In the genomic region with DNA sequence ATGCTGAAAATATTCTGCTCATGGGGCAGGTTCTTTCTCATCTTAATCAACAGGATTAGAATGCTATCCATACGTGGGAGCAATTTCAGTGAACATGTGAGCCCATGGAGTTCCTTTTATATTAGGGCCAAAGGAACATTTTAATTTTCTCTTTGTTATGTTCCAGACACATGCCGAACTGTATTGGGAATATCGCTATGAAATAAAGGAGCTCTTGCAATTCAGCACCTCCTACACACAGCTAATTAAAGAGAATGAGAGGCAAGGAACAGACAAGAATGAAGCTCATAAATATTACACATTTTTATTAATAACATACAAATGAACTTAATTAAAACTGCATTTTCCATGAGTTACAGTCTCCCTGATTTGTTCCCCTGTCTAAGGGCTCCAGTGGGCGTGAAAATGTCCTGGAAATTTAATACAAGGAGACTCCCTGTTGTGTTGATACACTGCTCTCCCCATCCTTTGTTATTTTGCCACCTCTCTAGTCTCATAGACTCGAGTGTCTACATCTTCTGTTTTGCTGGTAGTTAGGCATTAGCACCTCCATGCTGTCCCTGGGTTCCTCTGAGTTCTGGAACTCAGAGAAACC, we compare ENCODE assay signal across 18 mouse cellular contexts.
DNase-seq lines count a peak whose midpoint lies in the region; ATAC-seq and TF ChIP-seq lines count a peak whose summit lies in the region.
"Had no signal": no experiment of that assay in that cellular context is flagged by ENCODE, and none has a peak within 500 bp of the region (broad histone marks: within the 10 kb centered on the region; RNA-seq: fewer than 3 reads in every experiment).

No protein-coding gene starts in this region.

- no peaks in the 10 kb centered on the region for H3K9me3 ChIP-seq in midbrain, embryonic 13.5 days
- H3K9me3 ChIP-seq in midbrain, embryonic 10.5 days (replicated peaks) = no peaks in the 10 kb centered on the region; the same call in 1 of the 2 replicates
- H3K9me3 ChIP-seq in midbrain, embryonic 15.5 days = 0 out of 2 replicates have a peak, but pooled peaks cover 4% of the 10 kb centered on the region
- no peaks in the 10 kb centered on the region for H3K9me3 ChIP-seq in limb, embryonic 10.5 days (replicated peaks)
- H3K9me3 ChIP-seq: forebrain, embryonic 15.5 days; intestine, embryonic 15.5 days; stomach, embryonic 15.5 days had no signal

- TF ChIP-seq POLR2A in heart, adult 2 months (IDR thresholded peaks at IDR 0.05; ENCODE audit: insufficient read depth, low read depth, low read length) = no peak

- H3K36me3 ChIP-seq in heart, adult 2 months (ENCODE audit: control insufficient read depth, insufficient read depth, low read length) = no peaks in the 10 kb centered on the region
- H3K36me3 ChIP-seq in midbrain, embryonic 13.5 days = no peaks in the 10 kb centered on the region
- H3K36me3 ChIP-seq in midbrain, embryonic 10.5 days = no peaks in the 10 kb centered on the region
- no peaks in the 10 kb centered on the region for H3K36me3 ChIP-seq in midbrain, embryonic 15.5 days (replicated peaks)
- H3K36me3 ChIP-seq in limb, embryonic 10.5 days = no peaks in the 10 kb centered on the region
- H3K36me3 ChIP-seq: forebrain, embryonic 15.5 days; intestine, embryonic 15.5 days; stomach, embryonic 15.5 days had no signal

- WGBS in heart, adult 2 months = 83% methylated on average over 5 of the region's 5 CpGs
- 64% methylated on average over 5 of the region's 5 CpGs for WGBS in midbrain, embryonic 13.5 days
- 83% methylated on average over 5 of the region's 5 CpGs for WGBS in midbrain, embryonic 10.5 days
- 56% methylated on average over 5 of the region's 5 CpGs for WGBS in midbrain, embryonic 15.5 days
- 79% methylated on average over 5 of the region's 5 CpGs for WGBS in limb, embryonic 10.5 days

- no peak overlapping the region for H3K27ac ChIP-seq in heart, adult 2 months
- 0 out of 2 replicates have a peak overlapping the region, but pooled peaks have one; percentile 9 for H3K27ac ChIP-seq in midbrain, embryonic 13.5 days
- no peak overlapping the region for H3K27ac ChIP-seq in midbrain, embryonic 10.5 days (replicated peaks)
- no peak overlapping the region for H3K27ac ChIP-seq in midbrain, embryonic 15.5 days
- H3K27ac ChIP-seq in limb, embryonic 10.5 days = no peak overlapping the region
- H3K27ac ChIP-seq: forebrain, embryonic 15.5 days; intestine, embryonic 15.5 days; liver, embryonic 14.5 days; stomach, embryonic 15.5 days had no signal

- intact Hi-C loops in heart, adult 2 months (cut with DNase I) = no loop called here

- ATAC-seq in midbrain, embryonic 13.5 days = peak; percentile 30; the same call in 1 of the 2 replicates
- 0 out of 2 replicates have a peak, but pooled peaks have one; percentile 42 for ATAC-seq in midbrain, embryonic 15.5 days (replicated peaks)
- ATAC-seq: CD4-positive, CD25-positive, alpha-beta regulatory T cell, adult 4 months; forebrain, embryonic 15.5 days; intestine, embryonic 15.5 days had no signal

- H3K4me3 ChIP-seq in heart, adult 2 months = no peak overlapping the region
- no peak overlapping the region for H3K4me3 ChIP-seq in midbrain, embryonic 13.5 days (replicated peaks)
- no peak overlapping the region for H3K4me3 ChIP-seq in midbrain, embryonic 10.5 days
- no peak overlapping the region for H3K4me3 ChIP-seq in midbrain, embryonic 15.5 days
- no peak overlapping the region for H3K4me3 ChIP-seq in limb, embryonic 10.5 days
- H3K4me3 ChIP-seq: forebrain, embryonic 15.5 days; intestine, embryonic 15.5 days; stomach, embryonic 15.5 days had no signal

- H3K79me2 ChIP-seq in heart, adult 2 months (replicated peaks; ENCODE audit: control insufficient read depth, insufficient read depth, low read length) = no peaks in the 10 kb centered on the region

- no peaks in the 10 kb centered on the region for H3K4me1 ChIP-seq in heart, adult 2 months (ENCODE audit: control insufficient read depth, insufficient read depth, low read length)
- H3K4me1 ChIP-seq in midbrain, embryonic 13.5 days (replicated peaks) = no peaks in the 10 kb centered on the region
- H3K4me1 ChIP-seq in midbrain, embryonic 10.5 days = no peaks in the 10 kb centered on the region
- no peaks in the 10 kb centered on the region for H3K4me1 ChIP-seq in midbrain, embryonic 15.5 days
- H3K4me1 ChIP-seq in limb, embryonic 10.5 days = peaks cover 9% of the 10 kb centered on the region; the same call in 1 of the 2 replicates
- H3K4me1 ChIP-seq: forebrain, embryonic 15.5 days; intestine, embryonic 15.5 days; stomach, embryonic 15.5 days had no signal

- TF ChIP-seq EP300 in heart, adult 2 months (IDR thresholded peaks at IDR 0.05; ENCODE audit: insufficient read depth, low read depth, low read length) = no peak

- peak; percentile 35 for DNase-seq in heart, adult 11 months
- no peak for DNase-seq in heart, adult 2 months
- no peak for DNase-seq in midbrain, embryonic 10.5 days (ENCODE audit: low spot score)
- DNase-seq in thymus, postnatal 36 days = no peak
- DNase-seq in limb, embryonic 10.5 days (ENCODE audit: low spot score) = no peak
- DNase-seq: adrenal gland, postnatal 14 days; cerebellum, adult 9-10 months; gastrocnemius, postnatal 25 days; kidney, postnatal 4 days; thymus, adult 18-20 months had no signal

- no peak overlapping the region for H3K9ac ChIP-seq in heart, adult 2 months (ENCODE audit: low read depth, low read length)
- no peak overlapping the region for H3K9ac ChIP-seq in midbrain, embryonic 13.5 days (replicated peaks)
- H3K9ac ChIP-seq in midbrain, embryonic 15.5 days = no peak overlapping the region
- H3K9ac ChIP-seq: forebrain, embryonic 15.5 days; intestine, embryonic 15.5 days; liver, embryonic 14.5 days; lung, embryonic 14.5 days; stomach, embryonic 15.5 days had no signal

- TF ChIP-seq CTCF in heart, adult 2 months (IDR thresholded peaks at IDR 0.05) = no peak

- H3K4me2 ChIP-seq in midbrain, embryonic 13.5 days (replicated peaks) = no peak overlapping the region
- no peak overlapping the region for H3K4me2 ChIP-seq in midbrain, embryonic 15.5 days
- H3K4me2 ChIP-seq: forebrain, embryonic 15.5 days; intestine, embryonic 15.5 days; lung, embryonic 14.5 days; stomach, embryonic 15.5 days had no signal

- H3K27me3 ChIP-seq in heart, adult 2 months (ENCODE audit: control insufficient read depth, insufficient read depth, low read length) = no peaks in the 10 kb centered on the region
- H3K27me3 ChIP-seq in midbrain, embryonic 13.5 days = no peaks in the 10 kb centered on the region
- H3K27me3 ChIP-seq in midbrain, embryonic 10.5 days (ENCODE audit: low read depth, poor library complexity, severe bottlenecking) = no peaks in the 10 kb centered on the region
- no peaks in the 10 kb centered on the region for H3K27me3 ChIP-seq in midbrain, embryonic 15.5 days (replicated peaks)
- H3K27me3 ChIP-seq in limb, embryonic 10.5 days (ENCODE audit: low read depth, poor library complexity, severe bottlenecking) = no peaks in the 10 kb centered on the region
- H3K27me3 ChIP-seq: forebrain, embryonic 15.5 days; intestine, embryonic 15.5 days; stomach, embryonic 15.5 days had no signal
